In genomic region chr5:100381094-100381493, GRCm38 (mm10) we compare ENCODE assay signal across 14 mouse cellular contexts. TPM values are rescaled to one million over a fixed set of nuclear protein-coding genes. Genes with fewer than 3 reads are reported as not detected.
DNase-seq lines count a peak whose midpoint lies in the region; ATAC-seq and TF ChIP-seq lines count a peak whose summit lies in the region.
"Had no signal": no experiment of that assay in that cellular context is flagged by ENCODE, and none has a peak within 500 bp of the region (broad histone marks: within the 10 kb centered on the region; RNA-seq: fewer than 3 reads in every experiment).

No protein-coding gene starts in this region.

- no peak overlapping the region for H3K9ac ChIP-seq in forebrain, embryonic 14.5 days (ENCODE audit: low read length)
- H3K9ac ChIP-seq in forebrain, postnatal 0 days = no peak overlapping the region
- H3K9ac ChIP-seq in intestine, embryonic 16.5 days (ENCODE audit: low read depth, low read length) = no peak overlapping the region
- H3K9ac ChIP-seq in midbrain, embryonic 15.5 days = no peak overlapping the region
- H3K9ac ChIP-seq: heart, embryonic 13.5 days; limb, embryonic 12.5 days; stomach, embryonic 15.5 days had no signal

- no peak overlapping the region for H3K27ac ChIP-seq in forebrain, embryonic 14.5 days (ENCODE audit: low read depth, low read length)
- no peak overlapping the region for H3K27ac ChIP-seq in forebrain, postnatal 0 days (ENCODE audit: low read depth, low read length)
- H3K27ac ChIP-seq in intestine, embryonic 16.5 days (ENCODE audit: low read length) = peak overlapping the region; percentile 80
- no peak overlapping the region for H3K27ac ChIP-seq in midbrain, embryonic 15.5 days
- H3K27ac ChIP-seq: heart, embryonic 13.5 days; limb, embryonic 12.5 days; stomach, embryonic 15.5 days had no signal

- no peaks in the 10 kb centered on the region for H3K4me1 ChIP-seq in forebrain, embryonic 14.5 days (ENCODE audit: control insufficient read depth, insufficient read depth, low read length)
- no peaks in the 10 kb centered on the region for H3K4me1 ChIP-seq in forebrain, postnatal 0 days (ENCODE audit: insufficient read depth)
- peaks cover 9% of the 10 kb centered on the region; the same call in 1 of the 2 replicates for H3K4me1 ChIP-seq in intestine, embryonic 16.5 days (ENCODE audit: control insufficient read depth, insufficient read depth, low read length)
- H3K4me1 ChIP-seq in midbrain, embryonic 15.5 days = no peaks in the 10 kb centered on the region
- H3K4me1 ChIP-seq: heart, embryonic 13.5 days; limb, embryonic 12.5 days; stomach, embryonic 15.5 days had no signal

- ATAC-seq in forebrain, embryonic 14.5 days = no peak
- ATAC-seq in forebrain, postnatal 0 days = no peak
- ATAC-seq in intestine, embryonic 16.5 days = no peak
- ATAC-seq in midbrain, embryonic 15.5 days (replicated peaks) = no peak
- ATAC-seq: inflammation-experienced regulatory T-cells, adult 6 months had no signal

- H3K36me3 ChIP-seq in forebrain, embryonic 14.5 days (ENCODE audit: control insufficient read depth, insufficient read depth, low read length) = peaks cover 99% of the 10 kb centered on the region
- H3K36me3 ChIP-seq in forebrain, postnatal 0 days (ENCODE audit: insufficient read depth) = peaks cover 82% of the 10 kb centered on the region
- H3K36me3 ChIP-seq in intestine, embryonic 16.5 days (ENCODE audit: control insufficient read depth, insufficient read depth, low read length) = peaks cover 33% of the 10 kb centered on the region
- H3K36me3 ChIP-seq in midbrain, embryonic 15.5 days (replicated peaks) = peaks cover 63% of the 10 kb centered on the region

- H3K27me3 ChIP-seq in forebrain, embryonic 14.5 days (replicated peaks; ENCODE audit: control insufficient read depth, insufficient read depth, low read length) = no peaks in the 10 kb centered on the region
- no peaks in the 10 kb centered on the region for H3K27me3 ChIP-seq in forebrain, postnatal 0 days (ENCODE audit: insufficient read depth, low read length)
- H3K27me3 ChIP-seq in intestine, embryonic 16.5 days (replicated peaks; ENCODE audit: control insufficient read depth, insufficient read depth, low read length) = no peaks in the 10 kb centered on the region
- no peaks in the 10 kb centered on the region for H3K27me3 ChIP-seq in midbrain, embryonic 15.5 days (replicated peaks)
- H3K27me3 ChIP-seq: heart, embryonic 13.5 days; limb, embryonic 12.5 days; stomach, embryonic 15.5 days had no signal

- no peak overlapping the region for H3K4me3 ChIP-seq in forebrain, embryonic 14.5 days (ENCODE audit: low read depth, low read length)
- H3K4me3 ChIP-seq in forebrain, postnatal 0 days (ENCODE audit: low read depth, low read length) = no peak overlapping the region
- no peak overlapping the region for H3K4me3 ChIP-seq in intestine, embryonic 16.5 days (ENCODE audit: low read length)
- H3K4me3 ChIP-seq in midbrain, embryonic 15.5 days = no peak overlapping the region
- H3K4me3 ChIP-seq: heart, embryonic 13.5 days; limb, embryonic 12.5 days; stomach, embryonic 15.5 days had no signal

- intact Hi-C loops in left cerebral cortex, postnatal 36 days (cut with DNase I) = no loop called here

- no peak overlapping the region for H3K4me2 ChIP-seq in forebrain, embryonic 14.5 days (ENCODE audit: low read length)
- no peak overlapping the region for H3K4me2 ChIP-seq in forebrain, postnatal 0 days (ENCODE audit: low read depth)
- H3K4me2 ChIP-seq in intestine, embryonic 16.5 days (ENCODE audit: low read depth, low read length) = no peak overlapping the region
- no peak overlapping the region for H3K4me2 ChIP-seq in midbrain, embryonic 15.5 days
- H3K4me2 ChIP-seq: heart, embryonic 13.5 days; limb, embryonic 12.5 days; stomach, embryonic 15.5 days had no signal

- WGBS in forebrain, embryonic 14.5 days = 82% methylated on average over 7 of the region's 7 CpGs
- WGBS in forebrain, postnatal 0 days = 75% methylated on average over 7 of the region's 7 CpGs
- 93% methylated on average over 7 of the region's 7 CpGs for WGBS in intestine, embryonic 16.5 days
- 94% methylated on average over 7 of the region's 7 CpGs for WGBS in midbrain, embryonic 15.5 days

- H3K9me3 ChIP-seq in forebrain, embryonic 14.5 days (replicated peaks; ENCODE audit: control insufficient read depth, low read length) = no peaks in the 10 kb centered on the region
- H3K9me3 ChIP-seq in forebrain, postnatal 0 days (ENCODE audit: low read length) = no peaks in the 10 kb centered on the region
- no peaks in the 10 kb centered on the region for H3K9me3 ChIP-seq in intestine, embryonic 16.5 days (ENCODE audit: control insufficient read depth, low read length)
- H3K9me3 ChIP-seq in midbrain, embryonic 15.5 days = no peaks in the 10 kb centered on the region
- H3K9me3 ChIP-seq: heart, embryonic 13.5 days; limb, embryonic 12.5 days; stomach, embryonic 15.5 days had no signal

- DNase-seq in forebrain, embryonic 14.5 days (ENCODE audit: low spot score) = peak; percentile 11
- no peak for DNase-seq in forebrain, postnatal 0 days
- peak; percentile 49 for DNase-seq in Muller cell, postnatal 12 days (ENCODE audit: inconsistent ontology term)
- peak; percentile 57 to 62 for DNase-seq in left cerebral cortex, postnatal 36 days (ENCODE audit: low spot score in 2 of 2)
- no peak for DNase-seq in urinary bladder, adult 2 months (ENCODE audit: low spot score)
- DNase-seq in spleen, postnatal 10 days (ENCODE audit: low spot score in 2 of 2) = no peak
- DNase-seq: lung, adult 2 months; thymus, postnatal 14 days had no signal

- no peak for TF ChIP-seq CTCF in forebrain, postnatal 0 days (IDR thresholded peaks at IDR 0.05; ENCODE audit: low read depth)

RNA-seq across cellular contexts. Expression of gene Sec31a, which starts 34.9 kb away (rescaled TPM):
- polyA plus RNA-seq in forebrain, embryonic 14.5 days (2014; fragmentation: Nextera tagmentation; extraction: Ambion mirVana) = 64.5 and 71.3 TPM in 2 replicates
- total RNA-seq in forebrain, postnatal 0 days (2014; rRNA removed) = 123 and 160 TPM in 2 replicates
- 77.5 and 78.6 TPM in 2 replicates for polyA plus RNA-seq in forebrain, postnatal 0 days (2015; fragmentation: Nextera tagmentation; extraction: Ambion mirVana)
- polyA plus RNA-seq in intestine, embryonic 16.5 days (2015; fragmentation: Nextera tagmentation; extraction: Ambion mirVana) = 183 and 215 TPM in 2 replicates
- 100 to 1,000 TPM; 115 to 121 TPM for total RNA-seq in left cerebral cortex, postnatal 36 days (2021)
- 148 and 178 TPM in 2 replicates for polyA plus RNA-seq in urinary bladder, adult 2 months (2012; rRNA removed)
- polyA plus RNA-seq in midbrain, embryonic 15.5 days (2015; fragmentation: Nextera tagmentation; extraction: Ambion mirVana) = 101 and 102 TPM in 2 replicates

Comparison
In these comparisons a context has a peak if more than half of its experiments do, and no peak if none do; other contexts are left out.
1. DNase-seq: peak in forebrain, embryonic 14.5 days (single experiment), Muller cell, postnatal 12 days (single experiment) and left cerebral cortex, postnatal 36 days (2 of 2); none in forebrain, postnatal 0 days (single experiment), urinary bladder, adult 2 months (single experiment) and spleen, postnatal 10 days (0 of 2).